Mouse (Mus musculus): Measurements from ENCODE around the gene Gm8369. TPM values are rescaled to one million over a fixed set of nuclear protein-coding genes. Genes with fewer than 3 reads are reported as not detected.
"Not testable (repeated sequence)": the region's sequence is repeated elsewhere in the genome, so short reads cannot be mapped to it uniquely, and the experiment has no call there.

Gene Gm8369
- polyA plus RNA-seq, 1 experiment, result 0.70 TPM

DNA sequence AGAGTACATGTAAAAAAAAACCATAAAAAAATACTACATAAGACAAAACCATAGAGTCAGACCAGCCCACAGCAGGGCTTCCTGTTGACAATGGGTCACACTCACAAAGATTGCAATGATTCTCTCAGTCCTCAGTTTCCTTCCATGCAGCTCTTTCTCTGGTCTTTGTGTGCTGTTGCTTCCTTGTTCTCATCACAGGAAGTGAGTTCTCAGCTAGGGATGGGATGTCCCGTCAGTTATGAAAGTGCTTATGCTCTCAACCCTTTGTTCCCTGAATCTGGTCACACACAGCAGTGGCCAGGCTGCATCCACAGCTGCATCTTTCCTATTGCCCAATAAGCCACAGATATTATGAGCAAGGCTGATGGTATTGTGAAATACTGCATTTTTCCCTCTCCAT is 27.7 kb downstream of the Gm8369 start:
- no peak for DNase-seq (ENCODE audit: low spot score)

DNA sequence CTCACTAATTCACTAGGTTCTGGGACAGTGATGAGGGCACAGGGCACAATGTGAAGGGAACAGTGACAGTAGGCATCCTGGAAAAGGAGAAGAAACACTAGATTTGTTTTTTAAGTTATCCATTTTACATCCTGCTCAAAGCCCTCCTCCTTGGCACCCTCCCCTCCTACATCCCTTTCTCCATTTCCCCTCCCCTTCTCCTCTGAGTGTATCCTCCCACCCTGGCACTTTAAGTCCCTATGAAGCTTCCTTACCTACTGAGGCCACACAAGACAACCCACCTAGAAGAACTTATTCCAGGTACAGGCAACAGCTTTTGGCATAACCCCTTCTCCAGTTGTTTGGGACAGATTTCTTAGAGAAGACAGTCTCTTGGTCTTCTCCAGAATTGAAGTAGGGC is 30.5 kb downstream of the Gm8369 start, which contains the start of gene Ms4a6b:
Ms4a6b (plus strand) TSS at position 267 of the 400 bp plus-strand sequence.
- no peak for DNase-seq (ENCODE audit: low spot score)

DNA sequence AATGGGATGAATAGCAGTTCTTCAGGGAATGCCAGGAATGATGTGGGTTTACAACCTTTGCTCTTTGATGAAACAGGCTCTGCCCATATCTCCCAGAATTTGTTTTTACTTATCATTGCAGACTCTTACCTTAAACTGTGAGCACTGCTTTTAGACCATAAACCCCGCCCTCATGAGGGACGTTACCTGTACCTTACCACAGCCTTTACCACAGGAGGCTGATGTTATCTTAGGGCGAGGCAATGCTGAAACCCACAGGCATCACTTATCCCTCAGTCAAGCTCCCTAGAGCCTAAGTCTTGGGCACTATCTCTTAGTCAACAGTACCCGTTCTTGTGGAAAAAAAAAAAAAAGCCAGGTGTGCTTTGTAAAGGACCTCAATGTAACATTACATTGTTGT is 31.1 kb downstream of the Gm8369 start:
- no peak for DNase-seq (ENCODE audit: low spot score)

DNA sequence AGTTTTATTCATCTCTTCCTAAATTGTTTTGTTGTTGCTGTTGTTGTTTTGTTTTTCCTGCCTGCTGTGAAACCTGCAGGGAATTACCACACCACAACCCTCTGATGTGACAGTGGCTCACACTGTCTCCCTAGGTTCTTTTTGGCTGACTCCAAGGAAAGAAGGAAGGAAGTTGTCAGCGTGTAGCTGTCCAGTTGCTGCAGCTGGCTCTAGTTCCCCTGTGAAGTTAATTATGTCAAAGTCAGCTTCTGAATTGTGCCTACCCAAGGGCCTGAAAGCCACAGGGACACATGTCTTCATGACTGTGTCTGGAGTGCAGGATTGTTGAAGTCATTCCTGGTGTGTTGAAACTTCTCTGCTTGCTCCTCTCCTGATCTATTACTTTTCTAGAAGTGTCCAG is 31.6 kb downstream of the Gm8369 start:
- DNase-seq (ENCODE audit: low spot score), result not testable (repeated sequence)

DNA sequence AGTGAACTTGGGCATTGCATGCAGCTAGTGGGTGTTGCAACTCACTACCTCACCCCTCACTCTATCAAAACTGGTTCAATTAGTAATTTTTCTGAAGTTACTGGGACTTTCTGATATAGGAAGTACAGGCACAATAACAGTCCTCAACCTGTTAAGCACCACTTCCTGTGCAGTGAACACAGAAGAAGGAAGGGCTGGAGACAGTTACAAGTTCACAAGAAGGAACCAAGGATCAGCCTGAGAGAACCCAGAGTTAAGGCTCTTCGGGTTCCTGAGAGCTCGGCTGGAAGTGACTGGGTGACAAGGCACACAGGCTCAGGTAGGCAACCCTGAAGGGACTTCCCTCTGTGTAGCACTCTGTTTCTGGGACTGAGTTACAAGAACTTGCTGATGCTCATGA is 32.6 kb downstream of the Gm8369 start:
- DNase-seq (ENCODE audit: low spot score), result not testable (repeated sequence)

DNA sequence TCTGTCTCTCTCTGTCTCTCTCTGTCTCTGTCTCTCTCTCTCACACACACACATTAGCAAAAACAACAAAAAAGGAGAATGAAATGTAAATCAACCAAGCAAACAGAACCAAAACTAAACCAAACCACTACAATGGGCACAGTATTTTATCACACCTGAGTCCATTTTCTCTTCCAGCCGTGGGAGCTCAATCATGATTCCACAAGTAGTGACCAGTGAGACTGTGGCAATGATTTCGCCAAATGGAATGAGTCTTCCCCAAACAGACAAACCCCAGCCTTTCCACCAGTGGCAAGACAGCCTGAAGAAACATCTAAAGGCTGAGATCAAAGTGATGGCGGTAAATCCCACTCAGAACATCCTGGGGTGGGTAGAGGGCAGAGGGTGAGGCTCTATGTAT is 34.4 kb downstream of the Gm8369 start:
- DNase-seq (ENCODE audit: low spot score), result no peak

DNA sequence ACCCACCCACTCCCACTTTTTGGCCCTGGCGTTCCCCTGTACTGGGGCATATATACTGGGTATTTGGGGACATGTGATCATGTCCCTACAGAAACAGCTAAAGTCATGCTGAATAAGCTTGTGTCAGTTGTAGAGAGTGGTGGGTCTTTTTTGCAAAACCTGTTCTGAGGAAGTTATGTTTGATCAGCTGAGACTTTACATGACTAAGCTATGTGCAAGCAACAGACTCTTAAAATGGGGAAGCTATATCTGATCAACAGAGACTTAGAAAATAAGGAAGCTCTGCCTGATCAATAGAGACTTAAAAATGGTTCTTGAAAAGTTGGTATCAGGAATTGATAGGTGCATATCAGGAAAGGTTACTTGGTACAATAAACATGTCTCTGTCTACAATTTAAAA is 47.7 kb downstream of the Gm8369 start:
- no peak for DNase-seq (ENCODE audit: low spot score)

DNA sequence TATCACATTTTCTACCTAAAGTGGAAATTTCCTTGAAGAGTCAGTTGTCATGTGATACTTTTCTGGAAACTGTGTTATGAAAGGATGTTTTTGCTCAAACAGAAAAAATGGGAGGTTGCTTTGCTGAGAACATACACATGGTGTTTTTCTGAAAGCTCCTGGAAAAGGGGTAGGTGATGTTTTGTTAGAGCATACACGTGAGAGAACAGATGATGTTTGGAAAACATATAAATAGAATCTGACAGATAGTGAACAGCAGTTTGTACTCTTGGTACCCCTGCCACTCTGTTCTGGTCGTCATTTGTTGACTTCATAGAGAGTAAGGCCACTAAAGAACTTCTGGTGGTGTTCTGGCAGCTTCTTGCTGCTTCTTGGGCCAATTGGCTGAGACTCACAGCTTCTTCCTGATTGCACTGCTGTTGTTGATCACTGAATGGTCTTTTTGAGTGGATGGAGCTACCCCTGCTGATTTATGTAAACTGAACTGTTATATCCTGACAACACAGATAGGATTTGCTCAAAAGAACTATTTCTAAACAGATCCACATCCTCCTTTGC is 48.2 kb downstream of the Gm8369 start:
- no peak for DNase-seq (ENCODE audit: low spot score)

DNA sequence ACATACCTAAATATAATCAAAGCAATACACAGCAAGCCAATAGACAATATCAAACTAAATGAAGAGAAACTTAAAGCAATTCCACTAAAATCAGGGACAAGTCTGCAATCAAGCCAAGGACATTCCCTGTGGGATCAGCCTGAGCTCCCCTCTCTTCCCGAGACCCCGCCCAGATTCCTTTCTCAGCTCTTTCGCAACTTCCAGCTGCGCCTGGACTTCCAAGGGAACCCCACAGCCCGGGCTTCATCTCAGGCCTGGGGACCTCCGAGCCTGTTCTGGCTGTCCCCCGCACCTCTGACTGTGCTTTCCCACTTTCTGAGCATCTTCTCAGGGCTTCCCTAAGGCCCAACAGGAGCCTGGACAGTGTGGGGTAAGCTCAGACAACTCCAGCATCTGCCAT is 50.9 kb downstream of the Gm8369 start, which contains the start of gene Ms4a4d:
Ms4a4d (plus strand) TSS at position 209 of the 400 bp plus-strand sequence.
- no peak for DNase-seq (ENCODE audit: low spot score)

DNA sequence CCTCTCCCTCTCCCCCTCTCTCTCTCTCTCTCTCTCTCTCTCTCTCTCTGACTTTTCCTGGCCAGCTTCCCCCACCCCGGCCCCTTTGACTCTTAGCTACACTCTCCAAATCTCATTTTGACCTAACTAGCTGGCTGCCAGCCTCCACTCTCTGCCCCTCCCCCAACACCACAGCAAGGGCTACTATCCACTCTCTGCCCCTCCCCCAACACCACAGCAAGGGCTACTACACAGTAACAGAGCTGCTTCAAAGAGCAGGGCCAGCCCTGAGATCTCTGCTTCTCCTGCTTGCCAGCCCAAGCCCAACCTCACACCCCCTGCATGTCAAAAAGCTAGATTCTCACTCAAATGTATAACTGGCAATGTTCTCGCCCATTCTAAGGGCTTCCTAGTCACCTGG is 51.6 kb downstream of the Gm8369 start:
- no peak for DNase-seq (ENCODE audit: low spot score)

DNA sequence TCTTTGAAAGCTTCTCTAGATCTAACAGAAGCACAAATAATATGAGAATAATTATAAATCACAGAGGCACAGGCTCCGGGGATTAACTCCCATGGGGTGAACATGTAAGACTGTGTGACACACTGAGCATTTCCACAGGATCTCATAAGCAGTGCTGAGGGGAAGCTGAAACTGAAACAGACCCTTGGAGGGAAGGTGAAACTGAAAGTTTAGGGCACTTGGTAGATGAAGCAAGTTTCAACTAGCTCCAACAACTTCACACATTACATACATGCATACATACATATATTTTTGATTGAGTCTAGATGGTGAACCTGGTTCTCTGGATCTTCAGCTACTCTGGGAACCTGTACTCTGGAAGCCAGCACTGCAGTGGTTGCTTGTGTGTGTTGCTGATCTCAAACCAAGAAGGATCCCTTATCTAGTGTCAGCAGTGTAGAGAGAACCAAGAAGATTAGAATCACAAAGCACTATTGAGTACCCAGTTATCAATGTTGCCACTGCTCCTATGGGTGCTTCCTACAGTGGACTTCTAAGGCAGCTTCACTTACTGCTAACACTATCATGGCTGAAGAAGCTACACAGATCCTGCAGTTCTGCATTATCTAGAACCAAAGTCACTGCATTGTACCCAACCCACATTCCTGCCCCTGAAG is 54.6 kb downstream of the Gm8369 start:
- not testable (repeated sequence) for DNase-seq (ENCODE audit: low spot score)

DNA sequence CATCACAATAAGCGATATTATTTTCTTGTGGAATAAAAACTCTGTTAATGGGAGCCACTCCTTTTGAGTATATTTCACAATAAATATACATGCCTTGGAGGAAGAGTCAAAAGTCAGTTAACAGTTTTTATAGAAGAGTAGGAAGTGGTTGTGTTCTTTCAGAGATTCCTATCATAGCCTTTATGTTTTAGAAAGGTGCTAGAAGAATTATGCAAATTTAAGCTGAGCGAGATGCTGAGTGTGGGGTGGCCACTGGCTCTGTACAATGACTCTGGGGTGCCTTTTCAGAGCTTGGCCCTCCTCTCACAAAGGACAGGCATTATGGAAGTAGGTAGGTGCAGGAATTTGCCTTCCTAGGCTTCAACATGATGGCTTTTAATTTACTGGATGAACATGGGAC is 58.6 kb downstream of the Gm8369 start:
- not testable (repeated sequence) for DNase-seq (ENCODE audit: low spot score)

DNA sequence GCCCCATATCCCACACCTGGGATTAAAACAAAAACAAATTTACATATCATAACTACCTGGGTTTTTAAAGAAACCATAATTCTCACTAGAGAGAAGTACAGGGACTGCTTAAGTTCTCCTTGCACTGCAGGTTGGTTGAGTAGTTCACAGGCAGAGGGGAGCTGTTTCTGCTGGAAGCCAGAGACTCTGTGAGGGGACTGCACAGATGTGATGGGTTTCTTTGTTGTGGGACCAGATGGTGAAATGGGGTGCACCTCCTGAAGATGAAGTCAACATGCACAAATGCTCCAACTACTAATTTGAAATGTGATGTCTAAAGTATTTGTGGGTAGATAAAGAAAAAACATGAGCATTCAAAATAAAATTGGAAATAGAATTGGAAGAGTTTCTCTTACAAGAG is 62.2 kb downstream of the Gm8369 start:
- DNase-seq (ENCODE audit: low spot score), result no peak

DNA sequence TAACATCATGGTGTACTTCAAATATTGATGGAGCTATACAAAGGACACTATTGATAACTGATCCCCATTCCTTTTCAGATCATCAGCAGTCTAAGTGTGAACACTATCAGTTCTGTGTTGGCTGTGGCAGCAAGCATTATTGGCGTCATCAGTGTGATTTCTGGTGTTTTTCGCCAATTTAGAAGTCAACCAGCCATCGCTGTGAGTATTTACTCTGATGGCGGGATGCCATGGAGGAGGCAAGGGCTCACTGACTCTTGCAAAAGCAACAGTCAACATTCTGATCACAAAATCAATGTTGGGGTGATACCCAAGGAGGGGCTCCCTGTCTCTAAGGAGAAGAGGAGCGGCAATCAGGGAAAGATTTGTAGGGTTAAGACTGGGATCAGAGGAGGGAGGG is 69.0 kb downstream of the Gm8369 start:
- no peak for DNase-seq (ENCODE audit: low spot score)

DNA sequence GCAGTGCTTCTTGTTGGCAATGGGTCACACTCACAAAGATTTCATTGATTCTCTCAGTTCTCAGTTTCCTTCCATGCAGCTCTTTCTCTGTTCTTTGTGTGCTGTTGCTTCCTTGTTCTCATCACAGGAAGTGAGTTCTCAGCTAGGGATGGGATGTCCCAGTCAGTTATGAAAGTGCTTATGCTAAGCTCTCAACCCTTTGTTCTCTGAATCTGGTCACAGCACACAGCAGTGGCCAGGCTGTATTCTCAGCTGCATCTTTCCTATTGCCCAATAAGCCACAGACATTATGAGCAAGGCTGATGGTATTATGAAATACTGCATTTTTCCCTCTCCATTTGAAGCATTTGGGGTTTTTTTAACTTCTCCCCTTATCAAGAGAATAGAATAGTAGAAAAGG is 73.8 kb downstream of the Gm8369 start:
- DNase-seq (ENCODE audit: low spot score), result not testable (repeated sequence)

Other genes starting within 250 kb of the Gm8369 start
- gene Ms4a1, start 219.7 kb upstream of the Gm8369 start, polyA plus RNA-seq (2012; rRNA removed), result 0.10 and 0.25 TPM in 2 replicates
- gene Ms4a5, start 202.1 kb upstream of the Gm8369 start, polyA plus RNA-seq (2012; rRNA removed), result not detected in 2 replicates
- 1.6 and 2.0 TPM in 2 replicates for gene Ms4a14, start 171.5 kb upstream of the Gm8369 start, polyA plus RNA-seq (2012; rRNA removed)
- 11.5 and 16.8 TPM in 2 replicates for gene Ms4a7, start 149.8 kb upstream of the Gm8369 start, polyA plus RNA-seq (2012; rRNA removed)
- 3.4 and 3.8 TPM in 2 replicates for gene Ms4a4a, start 110.4 kb upstream of the Gm8369 start, polyA plus RNA-seq (2012; rRNA removed)
- gene Ms4a4c, start 81.2 kb upstream of the Gm8369 start, polyA plus RNA-seq (2012; rRNA removed), result 1.5 and 2.5 TPM in 2 replicates
- gene Ms4a4b, start 42.4 kb upstream of the Gm8369 start, polyA plus RNA-seq (2012; rRNA removed), result 5.0 TPM in 2 replicates
- gene Ms4a6c, start 16.6 kb upstream of the Gm8369 start, polyA plus RNA-seq (2012; rRNA removed), result 12.8 and 13.3 TPM in 2 replicates
- 9.2 and 14.0 TPM in 2 replicates for gene Ms4a6b, start 30.6 kb downstream of the Gm8369 start, polyA plus RNA-seq (2012; rRNA removed)
- 45.9 and 47.7 TPM in 2 replicates for gene Ms4a4d, start 50.9 kb downstream of the Gm8369 start, polyA plus RNA-seq (2012; rRNA removed)
- gene Ms4a6d, start 118.9 kb downstream of the Gm8369 start, polyA plus RNA-seq (2012; rRNA removed), result 5.2 and 6.5 TPM in 2 replicates
- gene Ms4a2, start 137.8 kb downstream of the Gm8369 start, polyA plus RNA-seq (2012; rRNA removed), result 0.19 and 0.21 TPM in 2 replicates
- gene Ms4a3, start 154.9 kb downstream of the Gm8369 start, polyA plus RNA-seq (2012; rRNA removed), result not detected in 2 replicates
- not detected in 2 replicates for gene Oosp2, start 174.6 kb downstream of the Gm8369 start, polyA plus RNA-seq (2012; rRNA removed)
- not detected in 2 replicates for gene Oosp1, start 205.2 kb downstream of the Gm8369 start, polyA plus RNA-seq (2012; rRNA removed)
- not detected in 2 replicates for gene Oosp3, start 211.1 kb downstream of the Gm8369 start, polyA plus RNA-seq (2012; rRNA removed)

Data from urinary bladder, adult 2 months (tissue).